ENCODE assay signal across 15 mouse cellular contexts in genomic region chr11:86853081-86853480, GRCm38 (mm10). TPM values are rescaled to one million over a fixed set of nuclear protein-coding genes. Genes with fewer than 3 reads are reported as not detected.
DNase-seq lines count a peak whose midpoint lies in the region; ATAC-seq and TF ChIP-seq lines count a peak whose summit lies in the region.
"Had no signal": no experiment of that assay in that cellular context is flagged by ENCODE, and none has a peak within 500 bp of the region (broad histone marks: within the 10 kb centered on the region; RNA-seq: fewer than 3 reads in every experiment).

No protein-coding gene starts in this region.

- no peak for TF ChIP-seq CTCF in cerebellum, adult 2 months (IDR thresholded peaks at IDR 0.05; ENCODE audit: borderline replicate concordance, insufficient read depth, low read depth, low read length)
- TF ChIP-seq CTCF in lung, postnatal 0 days (IDR thresholded peaks at IDR 0.05), result no peak

- peaks cover 25% of the 10 kb centered on the region for H3K4me1 ChIP-seq in cerebellum, adult 2 months (ENCODE audit: control insufficient read depth, insufficient read depth, low read length)
- H3K4me1 ChIP-seq in kidney, embryonic 15.5 days, result peaks cover 28% of the 10 kb centered on the region
- peaks cover 14% of the 10 kb centered on the region; the same call in 1 of the 2 replicates for H3K4me1 ChIP-seq in lung, postnatal 0 days (ENCODE audit: insufficient read depth, low read depth, low read length)

- TF ChIP-seq POLR2A in cerebellum, adult 2 months (IDR thresholded peaks at IDR 0.05; ENCODE audit: borderline replicate concordance, insufficient read depth, low read length), result no peak

- H3K9me3 ChIP-seq in kidney, embryonic 15.5 days (replicated peaks), result no peaks in the 10 kb centered on the region
- H3K9me3 ChIP-seq in lung, postnatal 0 days (ENCODE audit: low read length), result no peaks in the 10 kb centered on the region
- H3K9me3 ChIP-seq: embryonic facial prominence, embryonic 15.5 days had no signal

- TF ChIP-seq EP300 in lung, postnatal 0 days (IDR thresholded peaks at IDR 0.05), result no peak

- WGBS in cerebellum, adult 2 months, result 72% methylated on average over 3 of the region's 3 CpGs
- 69% methylated on average over 3 of the region's 3 CpGs for WGBS in kidney, embryonic 15.5 days
- WGBS in lung, postnatal 0 days, result 56% methylated on average over 3 of the region's 3 CpGs

- H3K36me3 ChIP-seq in kidney, embryonic 15.5 days, result no peaks in the 10 kb centered on the region
- no peaks in the 10 kb centered on the region for H3K36me3 ChIP-seq in lung, postnatal 0 days (ENCODE audit: insufficient read depth, low read length)
- H3K36me3 ChIP-seq: embryonic facial prominence, embryonic 15.5 days had no signal

- no peak overlapping the region for H3K9ac ChIP-seq in kidney, embryonic 15.5 days
- no peak overlapping the region for H3K9ac ChIP-seq in lung, postnatal 0 days (replicated peaks; ENCODE audit: low read depth)
- H3K9ac ChIP-seq: embryonic facial prominence, embryonic 15.5 days had no signal

- no peak for DNase-seq in cerebellum, adult 2 months
- no peak for DNase-seq in cerebellum, postnatal 10 days
- DNase-seq in kidney, postnatal 4 days, result no peak
- DNase-seq in lung, postnatal 0 days (ENCODE audit: low spot score), result peak; percentile 62
- no peak for DNase-seq in lung, postnatal 14 days
- no peak for DNase-seq in spleen, adult 12 weeks (ENCODE audit: low spot score)
- DNase-seq in kidney, postnatal 25 days, result no peak
- DNase-seq: adrenal gland, postnatal 25 days; heart, adult 18-20 months; heart, postnatal 10 days; kidney, adult 18-20 months; liver; right cerebral cortex, postnatal 4 days had no signal

- H3K4me2 ChIP-seq in kidney, embryonic 15.5 days, result no peak overlapping the region
- no peak overlapping the region; the same call in 1 of the 2 replicates for H3K4me2 ChIP-seq in lung, postnatal 0 days (replicated peaks; ENCODE audit: low read depth, low read length)

- H3K27ac ChIP-seq in cerebellum, adult 2 months (ENCODE audit: insufficient read depth, low read length), result peak overlapping the region; percentile 62; the same call in 1 of the 2 replicates
- H3K27ac ChIP-seq in kidney, embryonic 15.5 days, result peak overlapping the region; percentile 71
- peak overlapping the region; percentile 85 for H3K27ac ChIP-seq in lung, postnatal 0 days (ENCODE audit: low read length)
- H3K27ac ChIP-seq: embryonic facial prominence, embryonic 15.5 days had no signal

- ATAC-seq in kidney, embryonic 15.5 days (replicated peaks; ENCODE audit: low FRiP score), result no peak
- ATAC-seq in lung, postnatal 0 days, result peak; percentile 55

- no peaks in the 10 kb centered on the region for H3K27me3 ChIP-seq in cerebellum, adult 2 months (ENCODE audit: control insufficient read depth, insufficient read depth, low read length)
- H3K27me3 ChIP-seq in kidney, embryonic 15.5 days, result no peaks in the 10 kb centered on the region
- H3K27me3 ChIP-seq in lung, postnatal 0 days (replicated peaks; ENCODE audit: insufficient read depth, low read length), result no peaks in the 10 kb centered on the region
- H3K27me3 ChIP-seq: embryonic facial prominence, embryonic 15.5 days had no signal

- H3K4me3 ChIP-seq in cerebellum, adult 2 months (replicated peaks; ENCODE audit: insufficient read depth, low read depth, low read length), result no peak overlapping the region
- H3K4me3 ChIP-seq in kidney, embryonic 15.5 days (replicated peaks), result no peak overlapping the region
- 0 out of 2 replicates have a peak overlapping the region, but pooled peaks have one; percentile 3 for H3K4me3 ChIP-seq in lung, postnatal 0 days (ENCODE audit: low read depth, low read length)
- H3K4me3 ChIP-seq: embryonic facial prominence, embryonic 15.5 days had no signal

RNA-seq across cellular contexts. Expression of gene Dhx40, which starts 45.5 kb away (rescaled TPM):
- 12.4 and 13.2 TPM in 2 replicates for polyA plus RNA-seq in cerebellum, adult 2 months (2012; rRNA removed)
- 33.4 and 37.5 TPM in 2 replicates for polyA plus RNA-seq in kidney, embryonic 15.5 days (2015; fragmentation: Nextera tagmentation; extraction: Ambion mirVana)
- polyA plus RNA-seq in lung, postnatal 0 days (2015; fragmentation: Nextera tagmentation; extraction: Ambion mirVana), result 18.9 and 20.7 TPM in 2 replicates
